Mouse (Mus musculus): ENCODE data around the gene Plekhm2. TPM values are rescaled to one million over a fixed set of nuclear protein-coding genes. Genes with fewer than 3 reads are reported as not detected.

Gene Plekhm2
- polyA plus RNA-seq, 1 experiment from 2014 or later, result 6.3 TPM

- Histone ChIP-seq H3K27me3 (no peaks in the 10 kb centered on the region), H3K36me3 (peaks cover 30% of the 10 kb centered on the region; the same call in 1 of the 2 replicates), H3K9ac (no peak overlapping the region), H3K27ac (no peak overlapping the region), H3K4me3 (no peak overlapping the region), H3K9me3 (replicated peaks) (no peaks in the 10 kb centered on the region), H3K4me2 (replicated peaks) (no peak overlapping the region), H3K4me1 (peaks cover 17% of the 10 kb centered on the region)
- ATAC-seq (ENCODE audit: low FRiP score), result no peak
- 88% methylated on average over 6 of the region's 6 CpGs for WGBS
Measured at GRCm38 (mm10) chr4:141658846-141659484, 5.7 kb downstream of the Plekhm2 start.

- Histone ChIP-seq H3K36me3 (peaks cover 36% of the 10 kb centered on the region), H3K27ac (no peak overlapping the region), H3K27me3 (no peaks in the 10 kb centered on the region)
Measured at GRCm38 (mm10) chr4:141656932-141657331, 7.8 kb downstream of the Plekhm2 start.

GRCm38 (mm10) chr4:141655908-141656608 lies 8.6 kb downstream of the Plekhm2 start:
- Histone ChIP-seq H3K27me3 (no peaks in the 10 kb centered on the region), H3K9me3 (replicated peaks) (no peaks in the 10 kb centered on the region), H3K36me3 (peaks cover 30% of the 10 kb centered on the region), H3K4me1 (peaks cover 14% of the 10 kb centered on the region), H3K4me3 (no peak overlapping the region), H3K4me2 (replicated peaks) (no peak overlapping the region), H3K27ac (no peak overlapping the region), H3K9ac (no peak overlapping the region)
- WGBS, result 92% methylated on average over 12 of the region's 12 CpGs
- ATAC-seq (ENCODE audit: low FRiP score), result no peak

More at GRCm38 (mm10) chr4:141656932-141657331, 7.8 kb downstream of the Plekhm2 start:
- WGBS, result 69% methylated on average over 8 of the region's 8 CpGs
- peaks cover 14% of the 10 kb centered on the region for H3K4me1 ChIP-seq
- no peak overlapping the region for H3K9ac ChIP-seq
- H3K9me3 ChIP-seq (replicated peaks), result no peaks in the 10 kb centered on the region
- no peak for ATAC-seq (ENCODE audit: low FRiP score)
- no peak overlapping the region for H3K4me2 ChIP-seq (replicated peaks)
- no peak overlapping the region for H3K4me3 ChIP-seq

GRCm38 (mm10) chr4:141654509-141654908 lies 10.2 kb downstream of the Plekhm2 start:
- 95% methylated on average over 6 of the region's 6 CpGs for WGBS
- H3K27me3 ChIP-seq, result no peaks in the 10 kb centered on the region
- H3K9me3 ChIP-seq (replicated peaks), result no peaks in the 10 kb centered on the region
- H3K9ac ChIP-seq, result no peak overlapping the region
- H3K36me3 ChIP-seq, result peaks cover 17% of the 10 kb centered on the region
- H3K4me2 ChIP-seq (replicated peaks), result no peak overlapping the region
- ATAC-seq (ENCODE audit: low FRiP score), result no peak
- H3K27ac ChIP-seq, result 0 out of 2 replicates have a peak overlapping the region, but pooled peaks have one; percentile 31
- no peak overlapping the region for H3K4me3 ChIP-seq
- peaks cover 14% of the 10 kb centered on the region for H3K4me1 ChIP-seq

GRCm38 (mm10) chr4:141653813-141654212 lies 10.9 kb downstream of the Plekhm2 start:
- no peak overlapping the region for H3K4me3 ChIP-seq
- WGBS, result 92% methylated on average over 13 of the region's 13 CpGs
- H3K4me1 ChIP-seq, result peaks cover 20% of the 10 kb centered on the region
- no peak overlapping the region for H3K4me2 ChIP-seq (replicated peaks)
- no peak overlapping the region for H3K9ac ChIP-seq
- no peaks in the 10 kb centered on the region for H3K9me3 ChIP-seq (replicated peaks)
- no peak for ATAC-seq (ENCODE audit: low FRiP score)
- no peaks in the 10 kb centered on the region for H3K27me3 ChIP-seq
- H3K36me3 ChIP-seq, result peaks cover 11% of the 10 kb centered on the region
- peak overlapping the region; percentile 31; the same call in 1 of the 2 replicates for H3K27ac ChIP-seq

GRCm38 (mm10) chr4:141653044-141653443 lies 11.7 kb downstream of the Plekhm2 start:
- Histone ChIP-seq H3K36me3 (peaks cover 11% of the 10 kb centered on the region), H3K27me3 (no peaks in the 10 kb centered on the region), H3K4me2 (replicated peaks) (no peak overlapping the region), H3K9me3 (replicated peaks) (no peaks in the 10 kb centered on the region), H3K4me3 (no peak overlapping the region), H3K27ac (no peak overlapping the region), H3K9ac (no peak overlapping the region), H3K4me1 (peaks cover 20% of the 10 kb centered on the region)
- WGBS, result 87% methylated on average over 8 of the region's 8 CpGs
- no peak for ATAC-seq (ENCODE audit: low FRiP score)

- 84% methylated on average over 10 of the region's 10 CpGs for WGBS
- Histone ChIP-seq H3K27ac (no peak overlapping the region), H3K36me3 (peaks cover 11% of the 10 kb centered on the region), H3K9me3 (replicated peaks) (no peaks in the 10 kb centered on the region), H3K27me3 (no peaks in the 10 kb centered on the region), H3K4me1 (peaks cover 18% of the 10 kb centered on the region), H3K9ac (no peak overlapping the region), H3K4me3 (no peak overlapping the region), H3K4me2 (replicated peaks) (no peak overlapping the region)
- no peak for ATAC-seq (ENCODE audit: low FRiP score)
Measured at GRCm38 (mm10) chr4:141651944-141652343, 12.8 kb downstream of the Plekhm2 start.

- no peaks in the 10 kb centered on the region for H3K27me3 ChIP-seq
- H3K9me3 ChIP-seq (replicated peaks), result no peaks in the 10 kb centered on the region
- ATAC-seq (ENCODE audit: low FRiP score), result no peak
- no peak overlapping the region for H3K4me3 ChIP-seq
- peaks cover 15% of the 10 kb centered on the region for H3K4me1 ChIP-seq
- 85% methylated on average over 6 of the region's 6 CpGs for WGBS
- H3K27ac ChIP-seq, result no peak overlapping the region
- no peak overlapping the region for H3K4me2 ChIP-seq (replicated peaks)
- H3K9ac ChIP-seq, result no peak overlapping the region
- peaks cover 13% of the 10 kb centered on the region for H3K36me3 ChIP-seq
Measured at GRCm38 (mm10) chr4:141651286-141651685, 13.4 kb downstream of the Plekhm2 start.

- Histone ChIP-seq H3K4me1 (peaks cover 15% of the 10 kb centered on the region), H3K36me3 (peaks cover 9% of the 10 kb centered on the region), H3K4me3 (no peak overlapping the region), H3K27ac (peak overlapping the region; percentile 9; the same call in 1 of the 2 replicates), H3K4me2 (replicated peaks) (no peak overlapping the region), H3K9ac (no peak overlapping the region), H3K27me3 (no peaks in the 10 kb centered on the region), H3K9me3 (replicated peaks) (no peaks in the 10 kb centered on the region)
- no peak for ATAC-seq (ENCODE audit: low FRiP score)
- WGBS, result 71% methylated on average over 6 of the region's 6 CpGs
Measured at GRCm38 (mm10) chr4:141649244-141649643, 15.5 kb downstream of the Plekhm2 start.

- Histone ChIP-seq H3K4me3 (no peak overlapping the region), H3K9me3 (replicated peaks) (no peaks in the 10 kb centered on the region), H3K36me3 (peaks cover 9% of the 10 kb centered on the region), H3K4me2 (replicated peaks) (no peak overlapping the region), H3K27me3 (no peaks in the 10 kb centered on the region), H3K4me1 (peaks cover 17% of the 10 kb centered on the region), H3K9ac (no peak overlapping the region), H3K27ac (no peak overlapping the region)
- 92% methylated on average over 5 of the region's 5 CpGs for WGBS
- no peak for ATAC-seq (ENCODE audit: low FRiP score)
Measured at GRCm38 (mm10) chr4:141648262-141648661, 16.4 kb downstream of the Plekhm2 start.

- Histone ChIP-seq H3K36me3 (peaks cover 9% of the 10 kb centered on the region), H3K27me3 (no peaks in the 10 kb centered on the region), H3K4me1 (peaks cover 19% of the 10 kb centered on the region), H3K4me3 (no peak overlapping the region), H3K9ac (no peak overlapping the region), H3K9me3 (replicated peaks) (no peaks in the 10 kb centered on the region), H3K4me2 (replicated peaks) (no peak overlapping the region), H3K27ac (no peak overlapping the region)
- ATAC-seq (ENCODE audit: low FRiP score), result no peak
- WGBS, result 94% methylated on average over 3 of the region's 3 CpGs
Measured at GRCm38 (mm10) chr4:141647187-141647586, 17.5 kb downstream of the Plekhm2 start.

- ATAC-seq (ENCODE audit: low FRiP score), result no peak
- H3K4me3 ChIP-seq, result no peak overlapping the region
- no peaks in the 10 kb centered on the region for H3K9me3 ChIP-seq (replicated peaks)
- H3K36me3 ChIP-seq, result peaks cover 20% of the 10 kb centered on the region
- H3K9ac ChIP-seq, result no peak overlapping the region
- H3K4me2 ChIP-seq (replicated peaks), result no peak overlapping the region
- 95% methylated on average over 8 of the region's 8 CpGs for WGBS
- H3K27me3 ChIP-seq, result no peaks in the 10 kb centered on the region
- H3K4me1 ChIP-seq, result peaks cover 19% of the 10 kb centered on the region
- H3K27ac ChIP-seq, result no peak overlapping the region
Measured at GRCm38 (mm10) chr4:141645988-141646387, 18.7 kb downstream of the Plekhm2 start.
